Mouse (Mus musculus): ENCODE data around the gene Scpep1. TPM values are rescaled to one million over a fixed set of nuclear protein-coding genes. Genes with fewer than 3 reads are reported as not detected.

Scpep1 gene
- polyA plus RNA-seq (2015; fragmentation: Nextera tagmentation; extraction: Ambion mirVana), result 33.7 and 36.2 TPM in 2 replicates

GRCm38 (mm10) chr11:88955217-88955969 is at the start of gene Scpep1:
Scpep1 (minus strand) TSS chr11:88955465.
- no peaks in the 10 kb centered on the region for H3K9me3 ChIP-seq (ENCODE audit: control insufficient read depth, low read length)
- H3K4me3 ChIP-seq (replicated peaks; ENCODE audit: low read length), result peak within 1 kb of the TSS; percentile 61
- no peaks in the 10 kb centered on the region for H3K4me1 ChIP-seq (replicated peaks; ENCODE audit: control insufficient read depth, insufficient read depth, low read length)
- WGBS, result 5% methylated on average over 34 of the region's 34 CpGs
- ATAC-seq, result peak; percentile 99
- H3K36me3 ChIP-seq (ENCODE audit: control insufficient read depth, insufficient read depth), result no peaks in the 10 kb centered on the region; the same call in 1 of the 2 replicates
- peak within 1 kb of the TSS; percentile 53; the same call in 1 of the 2 replicates for H3K27ac ChIP-seq (ENCODE audit: low read length)
- H3K4me2 ChIP-seq (ENCODE audit: low read length), result peak within 1 kb of the TSS; percentile 63
- no peaks in the 10 kb centered on the region for H3K27me3 ChIP-seq (replicated peaks; ENCODE audit: control insufficient read depth, insufficient read depth, low read length)
- H3K9ac ChIP-seq (replicated peaks; ENCODE audit: low read depth, low read length), result peak within 1 kb of the TSS; percentile 55

GRCm38 (mm10) chr11:89003726-89004125 is 48.5 kb upstream of the Scpep1 start:
- peaks cover 17% of the 10 kb centered on the region for H3K27me3 ChIP-seq (replicated peaks; ENCODE audit: control insufficient read depth, insufficient read depth, low read length)
- H3K36me3 ChIP-seq (ENCODE audit: control insufficient read depth, insufficient read depth), result no peaks in the 10 kb centered on the region
- H3K9me3 ChIP-seq (ENCODE audit: control insufficient read depth, low read length), result no peaks in the 10 kb centered on the region
- no peak overlapping the region for H3K4me3 ChIP-seq (replicated peaks; ENCODE audit: low read length)
- H3K9ac ChIP-seq (replicated peaks; ENCODE audit: low read depth, low read length), result no peak overlapping the region
- 0 out of 2 replicates have a peak, but pooled peaks cover 8% of the 10 kb centered on the region for H3K4me1 ChIP-seq (replicated peaks; ENCODE audit: control insufficient read depth, insufficient read depth, low read length)
- no peak for ATAC-seq
- no peak overlapping the region for H3K27ac ChIP-seq (ENCODE audit: low read length)
- 82% methylated on average over 4 of the region's 4 CpGs for WGBS
- no peak overlapping the region for H3K4me2 ChIP-seq (ENCODE audit: low read length)

GRCm38 (mm10) chr11:89003078-89003477 is 47.8 kb upstream of the Scpep1 start:
- peaks cover 18% of the 10 kb centered on the region for H3K27me3 ChIP-seq (replicated peaks; ENCODE audit: control insufficient read depth, insufficient read depth, low read length)
- no peak overlapping the region for H3K4me3 ChIP-seq (replicated peaks; ENCODE audit: low read length)
- 70% methylated on average over 6 of the region's 6 CpGs for WGBS
- no peak for ATAC-seq
- H3K36me3 ChIP-seq (ENCODE audit: control insufficient read depth, insufficient read depth), result no peaks in the 10 kb centered on the region
- no peak overlapping the region for H3K4me2 ChIP-seq (ENCODE audit: low read length)
- H3K27ac ChIP-seq (ENCODE audit: low read length), result no peak overlapping the region
- H3K4me1 ChIP-seq (replicated peaks; ENCODE audit: control insufficient read depth, insufficient read depth, low read length), result 0 out of 2 replicates have a peak, but pooled peaks cover 8% of the 10 kb centered on the region
- H3K9ac ChIP-seq (replicated peaks; ENCODE audit: low read depth, low read length), result no peak overlapping the region
- H3K9me3 ChIP-seq (ENCODE audit: control insufficient read depth, low read length), result no peaks in the 10 kb centered on the region

GRCm38 (mm10) chr11:89002621-89003020 is 47.4 kb upstream of the Scpep1 start:
- H3K4me2 ChIP-seq (ENCODE audit: low read length), result no peak overlapping the region
- no peak overlapping the region for H3K4me3 ChIP-seq (replicated peaks; ENCODE audit: low read length)
- 58% methylated on average over 5 of the region's 5 CpGs for WGBS
- no peak overlapping the region for H3K9ac ChIP-seq (replicated peaks; ENCODE audit: low read depth, low read length)
- H3K9me3 ChIP-seq (ENCODE audit: control insufficient read depth, low read length), result no peaks in the 10 kb centered on the region
- no peak for ATAC-seq
- no peak overlapping the region for H3K27ac ChIP-seq (ENCODE audit: low read length)
- peaks cover 18% of the 10 kb centered on the region for H3K27me3 ChIP-seq (replicated peaks; ENCODE audit: control insufficient read depth, insufficient read depth, low read length)
- H3K36me3 ChIP-seq (ENCODE audit: control insufficient read depth, insufficient read depth), result no peaks in the 10 kb centered on the region
- 0 out of 2 replicates have a peak, but pooled peaks cover 8% of the 10 kb centered on the region for H3K4me1 ChIP-seq (replicated peaks; ENCODE audit: control insufficient read depth, insufficient read depth, low read length)

GRCm38 (mm10) chr11:89002068-89002467 is 46.8 kb upstream of the Scpep1 start:
- Histone ChIP-seq H3K4me1 (replicated peaks; ENCODE audit: control insufficient read depth, insufficient read depth, low read length) (0 out of 2 replicates have a peak, but pooled peaks cover 8% of the 10 kb centered on the region), H3K27ac (ENCODE audit: low read length) (no peak overlapping the region), H3K9me3 (ENCODE audit: control insufficient read depth, low read length) (no peaks in the 10 kb centered on the region), H3K27me3 (replicated peaks; ENCODE audit: control insufficient read depth, insufficient read depth, low read length) (peaks cover 18% of the 10 kb centered on the region), H3K9ac (replicated peaks; ENCODE audit: low read depth, low read length) (no peak overlapping the region), H3K4me2 (ENCODE audit: low read length) (no peak overlapping the region), H3K36me3 (ENCODE audit: control insufficient read depth, insufficient read depth) (no peaks in the 10 kb centered on the region), H3K4me3 (replicated peaks; ENCODE audit: low read length) (no peak overlapping the region)
- ATAC-seq, result no peak
- 93% methylated on average over 5 of the region's 5 CpGs for WGBS

GRCm38 (mm10) chr11:89001569-89001968 is 46.3 kb upstream of the Scpep1 start:
- H3K27ac ChIP-seq (ENCODE audit: low read length), result no peak overlapping the region
- ATAC-seq, result no peak
- no peak overlapping the region for H3K9ac ChIP-seq (replicated peaks; ENCODE audit: low read depth, low read length)
- H3K4me1 ChIP-seq (replicated peaks; ENCODE audit: control insufficient read depth, insufficient read depth, low read length), result 0 out of 2 replicates have a peak, but pooled peaks cover 8% of the 10 kb centered on the region
- no peaks in the 10 kb centered on the region for H3K9me3 ChIP-seq (ENCODE audit: control insufficient read depth, low read length)
- no peak overlapping the region for H3K4me2 ChIP-seq (ENCODE audit: low read length)
- 93% methylated on average over 7 of the region's 7 CpGs for WGBS
- H3K36me3 ChIP-seq (ENCODE audit: control insufficient read depth, insufficient read depth), result no peaks in the 10 kb centered on the region
- H3K4me3 ChIP-seq (replicated peaks; ENCODE audit: low read length), result no peak overlapping the region
- peaks cover 18% of the 10 kb centered on the region for H3K27me3 ChIP-seq (replicated peaks; ENCODE audit: control insufficient read depth, insufficient read depth, low read length)

GRCm38 (mm10) chr11:89000527-89000819 is 45.2 kb upstream of the Scpep1 start:
- peaks cover 18% of the 10 kb centered on the region for H3K27me3 ChIP-seq (replicated peaks; ENCODE audit: control insufficient read depth, insufficient read depth, low read length)
- H3K4me1 ChIP-seq (replicated peaks; ENCODE audit: control insufficient read depth, insufficient read depth, low read length), result 0 out of 2 replicates have a peak, but pooled peaks cover 8% of the 10 kb centered on the region
- ATAC-seq, result no peak
- no peaks in the 10 kb centered on the region for H3K9me3 ChIP-seq (ENCODE audit: control insufficient read depth, low read length)
- H3K4me2 ChIP-seq (ENCODE audit: low read length), result no peak overlapping the region
- no peaks in the 10 kb centered on the region for H3K36me3 ChIP-seq (ENCODE audit: control insufficient read depth, insufficient read depth)
- H3K27ac ChIP-seq (ENCODE audit: low read length), result no peak overlapping the region
- no peak overlapping the region for H3K9ac ChIP-seq (replicated peaks; ENCODE audit: low read depth, low read length)
- H3K4me3 ChIP-seq (replicated peaks; ENCODE audit: low read length), result no peak overlapping the region

GRCm38 (mm10) chr11:88999723-89000526 is 44.7 kb upstream of the Scpep1 start:
- 29% methylated on average over 33 of the region's 33 CpGs for WGBS

GRCm38 (mm10) chr11:88998974-88999722 is 43.9 kb upstream of the Scpep1 start, which contains the start of gene Trim25:
Trim25 (plus strand) TSS chr11:88999376.
- H3K9ac ChIP-seq (replicated peaks; ENCODE audit: low read depth, low read length), result peak within 1 kb of the TSS; percentile 48

More at GRCm38 (mm10) chr11:88999723-89000526, 44.7 kb upstream of the Scpep1 start:
- no peak overlapping the region for H3K27ac ChIP-seq (ENCODE audit: low read length)
- peak overlapping the region; percentile 47 for H3K4me2 ChIP-seq (ENCODE audit: low read length)
- H3K4me3 ChIP-seq (replicated peaks; ENCODE audit: low read length), result peak overlapping the region; percentile 45
- peaks cover 18% of the 10 kb centered on the region for H3K27me3 ChIP-seq (replicated peaks; ENCODE audit: control insufficient read depth, insufficient read depth, low read length)
- no peak for ATAC-seq
- H3K9me3 ChIP-seq (ENCODE audit: control insufficient read depth, low read length), result no peaks in the 10 kb centered on the region
- peak overlapping the region; percentile 48 for H3K9ac ChIP-seq (replicated peaks; ENCODE audit: low read depth, low read length)
- no peaks in the 10 kb centered on the region for H3K36me3 ChIP-seq (ENCODE audit: control insufficient read depth, insufficient read depth)
- 0 out of 2 replicates have a peak, but pooled peaks cover 8% of the 10 kb centered on the region for H3K4me1 ChIP-seq (replicated peaks; ENCODE audit: control insufficient read depth, insufficient read depth, low read length)

More at GRCm38 (mm10) chr11:88998974-88999722, 43.9 kb upstream of the Scpep1 start, which contains the start of gene Trim25:
- WGBS, result 3% methylated on average over 48 of the region's 48 CpGs
- Histone ChIP-seq H3K27me3 (replicated peaks; ENCODE audit: control insufficient read depth, insufficient read depth, low read length) (peaks cover 18% of the 10 kb centered on the region), H3K36me3 (ENCODE audit: control insufficient read depth, insufficient read depth) (no peaks in the 10 kb centered on the region), H3K4me1 (replicated peaks; ENCODE audit: control insufficient read depth, insufficient read depth, low read length) (0 out of 2 replicates have a peak, but pooled peaks cover 8% of the 10 kb centered on the region), H3K9me3 (ENCODE audit: control insufficient read depth, low read length) (no peaks in the 10 kb centered on the region), H3K4me3 (replicated peaks; ENCODE audit: low read length) (peak within 1 kb of the TSS; percentile 45), H3K4me2 (ENCODE audit: low read length) (peak within 1 kb of the TSS; percentile 47), H3K27ac (ENCODE audit: low read length) (no peak within 1 kb of the TSS)
- ATAC-seq, result peak; percentile 68

All from forebrain, embryonic 16.5 days (tissue).